In genomic region chr8:124507572-124508320, GRCm38 (mm10) we compare ENCODE assay signal across 16 mouse cellular contexts. TPM values are rescaled to one million over a fixed set of nuclear protein-coding genes. Genes with fewer than 3 reads are reported as not detected.
DNase-seq lines count a peak whose midpoint lies in the region; ATAC-seq and TF ChIP-seq lines count a peak whose summit lies in the region.
"Had no signal": no experiment of that assay in that cellular context is flagged by ENCODE, and none has a peak within 500 bp of the region (broad histone marks: within the 10 kb centered on the region; RNA-seq: fewer than 3 reads in every experiment).

No protein-coding gene starts in this region.

- DNase-seq in cerebellum, adult 11-12 months = peak; percentile 86
- peak; percentile 85 to 89 for DNase-seq in cerebellum, postnatal 10 days
- peak; percentile 52 for DNase-seq in layer of hippocampus, adult 9-10 months (ENCODE audit: low spot score)
- DNase-seq: forebrain, postnatal 0 days; heart, adult 11 months; heart, postnatal 4 days; liver; lung, postnatal 10 days; thymus, postnatal 4 days had no signal

- H3K4me2 ChIP-seq in forebrain, embryonic 16.5 days (ENCODE audit: low read length) = no peak overlapping the region
- H3K4me2 ChIP-seq: embryonic facial prominence, embryonic 13.5 days; midbrain, embryonic 15.5 days had no signal

- no peak for ATAC-seq in erythroblast, adult 5-6 weeks (replicated peaks; ENCODE audit: low FRiP score, poor library complexity, severe bottlenecking)
- ATAC-seq in forebrain, embryonic 16.5 days = no peak
- no peak for ATAC-seq in erythroid progenitor cell, adult 5-6 weeks (replicated peaks; ENCODE audit: low FRiP score, poor library complexity, severe bottlenecking)
- ATAC-seq: forebrain, postnatal 0 days; midbrain, embryonic 15.5 days had no signal

- H3K4me1 ChIP-seq in olfactory bulb, adult 2 months (ENCODE audit: control insufficient read depth, insufficient read depth, low read length) = peaks cover 8% of the 10 kb centered on the region
- no peaks in the 10 kb centered on the region for H3K4me1 ChIP-seq in forebrain, embryonic 16.5 days (replicated peaks; ENCODE audit: control insufficient read depth, insufficient read depth, low read length)
- H3K4me1 ChIP-seq: embryonic facial prominence, embryonic 13.5 days; midbrain, embryonic 15.5 days had no signal

- no peak for TF ChIP-seq POLR2A in olfactory bulb, adult 2 months (IDR thresholded peaks at IDR 0.05; ENCODE audit: insufficient read depth, low read depth, low read length)

- no peaks in the 10 kb centered on the region for H3K27me3 ChIP-seq in forebrain, embryonic 16.5 days (replicated peaks; ENCODE audit: control insufficient read depth, insufficient read depth, low read length)
- H3K27me3 ChIP-seq: embryonic facial prominence, embryonic 13.5 days; midbrain, embryonic 15.5 days had no signal

- 55% methylated on average over 8 of the region's 8 CpGs for WGBS in olfactory bulb, adult 2 months
- WGBS in forebrain, embryonic 16.5 days = 71% methylated on average over 8 of the region's 8 CpGs

- peak overlapping the region; percentile 34 for H3K27ac ChIP-seq in olfactory bulb, adult 2 months (ENCODE audit: insufficient read depth, low read depth, low read length)
- no peak overlapping the region for H3K27ac ChIP-seq in forebrain, embryonic 16.5 days (ENCODE audit: low read length)
- H3K27ac ChIP-seq: embryonic facial prominence, embryonic 13.5 days; kidney, postnatal 0 days; midbrain, embryonic 15.5 days had no signal

- no peak overlapping the region for H3K4me3 ChIP-seq in olfactory bulb, adult 2 months (ENCODE audit: insufficient read depth, low read depth, low read length)
- H3K4me3 ChIP-seq in forebrain, embryonic 16.5 days (replicated peaks; ENCODE audit: low read length) = no peak overlapping the region
- H3K4me3 ChIP-seq: embryonic facial prominence, embryonic 13.5 days; midbrain, embryonic 15.5 days had no signal

- peaks cover 4% of the 10 kb centered on the region; the same call in 1 of the 2 replicates for H3K9me3 ChIP-seq in forebrain, embryonic 16.5 days (ENCODE audit: control insufficient read depth, low read length)
- H3K9me3 ChIP-seq: midbrain, embryonic 15.5 days had no signal

- no peak overlapping the region for H3K9ac ChIP-seq in forebrain, embryonic 16.5 days (replicated peaks; ENCODE audit: low read depth, low read length)
- H3K9ac ChIP-seq: embryonic facial prominence, embryonic 13.5 days; forebrain, postnatal 0 days; midbrain, embryonic 15.5 days had no signal

- no peaks in the 10 kb centered on the region for H3K36me3 ChIP-seq in forebrain, embryonic 16.5 days (ENCODE audit: control insufficient read depth, insufficient read depth)
- H3K36me3 ChIP-seq: embryonic facial prominence, embryonic 13.5 days; midbrain, embryonic 15.5 days had no signal

- TF ChIP-seq CTCF in olfactory bulb, adult 2 months (IDR thresholded peaks at IDR 0.05; ENCODE audit: insufficient read depth, low read depth, low read length) = no peak

RNA-seq across cellular contexts. Expression of gene Cog2, which starts 12.8 kb away (rescaled TPM):
- not detected in 2 replicates for polyA plus RNA-seq in olfactory bulb, adult 2 months (2012; ENCODE audit: insufficient read depth, insufficient read length, low replicate concordance, missing spikeins)
- total RNA-seq in erythroblast, adult 5-6 weeks (2015; ENCODE audit: low replicate concordance) = 4.6 and 8.2 TPM in 2 replicates
- 15.4 and 35.0 TPM in 2 replicates for total RNA-seq in erythroblast, adult 5-6 weeks (2017; ENCODE audit: low replicate concordance)
- polyA plus RNA-seq in forebrain, embryonic 16.5 days (2015; fragmentation: Nextera tagmentation; extraction: Ambion mirVana) = 41.4 and 42.1 TPM in 2 replicates
- total RNA-seq in erythroid progenitor cell, adult 5-6 weeks (2015; ENCODE audit: low replicate concordance) = 6.7 and 9.4 TPM in 2 replicates
- 14.5 and 18.4 TPM in 2 replicates for total RNA-seq in erythroid progenitor cell, adult 5-6 weeks (2017; ENCODE audit: low replicate concordance)
